Mouse (Mus musculus) kidney, adult 2 months (tissue): Measurements from ENCODE around the gene Il5ra. TPM values are rescaled to one million over a fixed set of nuclear protein-coding genes. Genes with fewer than 3 reads are reported as not detected.
A peak's percentile ranks its signal among the peaks of the same experiment; 100 is the strongest.

Source experiments
- DNase-seq: peaks from one replicate; pipeline ENCODE4 v3.0.0; 2021
- H3K27ac ChIP-seq: fragments of 200-500 bp; 2 replicates; pipeline ENCODE4 v1.5.1; 2012; ENCODE audit warnings: low read depth, low read length, control low read depth, inconsistent platforms; ENCODE audit not compliant: insufficient read depth
- H3K27me3 ChIP-seq: fragments of 200-500 bp; replicated peaks from 2 replicates; pipeline ENCODE4 v1.6.1; 2012; ENCODE audit warnings: mild to moderate bottlenecking, moderate library complexity, low read length, inconsistent platforms; ENCODE audit not compliant: control insufficient read depth, insufficient read depth
- H3K36me3 ChIP-seq: fragments of 200-500 bp; 2 replicates; pipeline ENCODE4 v1.6.1; 2012; ENCODE audit warnings: mild to moderate bottlenecking, moderate library complexity, low read length, inconsistent platforms; ENCODE audit not compliant: control insufficient read depth, insufficient read depth
- H3K4me1 ChIP-seq: fragments of 200-500 bp; 2 replicates; pipeline ENCODE4 v1.6.1; 2011; ENCODE audit warnings: low read length; ENCODE audit not compliant: control insufficient read depth, insufficient read depth
- H3K4me3 ChIP-seq: fragments of 200-500 bp; 2 replicates; pipeline ENCODE4 v1.5.1; 2011; ENCODE audit warnings: mild to moderate bottlenecking, low read depth, low read length, control low read depth; ENCODE audit not compliant: insufficient read depth
- CTCF ChIP-seq: fragments of 200-500 bp; conservative IDR thresholded peaks from 2 replicates; pipeline ENCODE4 v1.5.1; 2011; ENCODE audit warnings: low read depth, mild to moderate bottlenecking, control low read depth, low read length, moderate library complexity, mixed read lengths; ENCODE audit not compliant: insufficient read depth, insufficient read length
- POLR2A ChIP-seq: fragments of 200-500 bp; IDR thresholded peaks from one replicate; pipeline ENCODE4 v1.6.1; 2011; ENCODE audit warnings: low read depth, low read length, control low read depth
- WGBS: fragments of 180-500 bp; shearing (Covaris S2); methylation state at CpG from one replicate; pipeline ENCODE4 v1.1.7; 2018; 5-methylcytosine and 5-hydroxymethylcytosine counted together
- polyA plus RNA-seq: library from polyadenylated mRNA; depleted of rRNA; stranded (reverse); fragments of >200 nt; gene quantifications from 2 replicates; pipeline ENCODE4 v1.2.3, GENCODE M21; 2012

The Il5ra gene
- polyA plus RNA-seq, 1 experiment = 0.94 TPM

GRCm38 (mm10) chr6:106740244-106740825, 8.5 kb downstream of the Il5ra start:
- Histone ChIP-seq H3K27ac (no peak overlapping the region), H3K4me3 (no peak overlapping the region), H3K4me1 (no peaks in the 10 kb centered on the region), H3K36me3 (no peaks in the 10 kb centered on the region), H3K27me3 (no peaks in the 10 kb centered on the region)
- 85% methylated on average over 1 of the region's 1 CpGs for WGBS
- TF ChIP-seq CTCF = no peak
- TF ChIP-seq POLR2A = no peak
- no peak for DNase-seq

DNA sequence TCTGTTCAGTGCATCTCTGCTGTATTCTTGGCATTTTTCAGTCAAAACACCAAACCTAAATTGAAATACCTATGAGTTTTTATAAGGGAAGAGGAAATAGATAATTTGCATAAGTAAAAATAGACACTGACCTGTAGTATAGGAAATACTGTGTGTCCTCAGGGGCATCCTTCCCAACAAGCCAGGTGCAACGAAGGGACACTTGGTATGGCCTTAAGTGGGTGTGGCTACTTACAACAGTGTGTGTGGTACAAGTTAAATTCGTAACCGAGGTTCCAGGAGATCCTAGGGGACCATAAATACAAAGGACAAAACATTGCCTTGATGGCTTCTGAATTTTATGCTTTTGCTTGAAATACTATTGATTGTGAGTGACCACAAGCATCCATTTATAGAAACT, 10.6 kb downstream of the Il5ra start:
- Histone ChIP-seq H3K4me3 (no peak overlapping the region), H3K36me3 (no peaks in the 10 kb centered on the region), H3K27me3 (no peaks in the 10 kb centered on the region), H3K4me1 (no peaks in the 10 kb centered on the region), H3K27ac (no peak overlapping the region)
- 79% methylated on average over 3 of the region's 3 CpGs for WGBS
- no peak for DNase-seq
- TF ChIP-seq POLR2A (no peak), CTCF (no peak)

- no peaks in the 10 kb centered on the region for H3K27me3 ChIP-seq
- H3K4me3 ChIP-seq = no peak overlapping the region
- WGBS = 73% methylated on average over 4 of the region's 4 CpGs
- DNase-seq = no peak
- H3K27ac ChIP-seq = no peak overlapping the region
- H3K36me3 ChIP-seq = no peaks in the 10 kb centered on the region
- H3K4me1 ChIP-seq = peaks cover 11% of the 10 kb centered on the region; the same call in 1 of the 2 replicates
- TF ChIP-seq CTCF (no peak), POLR2A (no peak)
Observed at GRCm38 (mm10) chr6:106732563-106732962, 16.3 kb downstream of the Il5ra start.

- Histone ChIP-seq H3K36me3 (no peaks in the 10 kb centered on the region), H3K4me1 (peaks cover 11% of the 10 kb centered on the region; the same call in 1 of the 2 replicates), H3K4me3 (no peak overlapping the region), H3K27ac (peak overlapping the region; percentile 44; the same call in 1 of the 2 replicates), H3K27me3 (no peaks in the 10 kb centered on the region)
- DNase-seq = peak; percentile 78
- TF ChIP-seq CTCF = no peak
- TF ChIP-seq POLR2A = no peak
- 43% methylated on average over 4 of the region's 4 CpGs for WGBS
Observed at GRCm38 (mm10) chr6:106729682-106730314, 19.0 kb downstream of the Il5ra start.

DNA sequence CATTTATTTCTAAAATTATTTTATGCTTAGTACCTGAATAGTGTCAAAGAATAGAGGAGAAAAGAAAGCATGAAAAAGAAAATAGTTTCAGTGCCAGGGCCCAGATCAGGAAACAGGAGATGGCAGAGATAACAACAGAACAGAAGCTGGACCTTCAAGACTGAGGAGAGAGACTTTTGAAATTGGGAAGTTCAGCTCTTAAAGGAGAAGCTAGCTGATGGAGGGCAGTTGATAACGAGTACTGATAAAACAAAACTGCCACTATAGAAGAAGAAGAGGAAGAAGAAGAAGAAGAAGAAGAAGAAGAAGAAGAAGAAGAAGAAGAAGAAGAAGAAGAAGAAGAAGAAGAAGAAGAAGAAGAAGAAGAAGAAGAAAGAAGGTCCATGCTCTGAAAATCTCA, 21.1 kb downstream of the Il5ra start:
- Histone ChIP-seq H3K27me3 (no peaks in the 10 kb centered on the region), H3K4me1 (peaks cover 11% of the 10 kb centered on the region; the same call in 1 of the 2 replicates), H3K36me3 (no peaks in the 10 kb centered on the region), H3K4me3 (no peak overlapping the region), H3K27ac (no peak overlapping the region)
- TF ChIP-seq CTCF = no peak
- DNase-seq = no peak
- WGBS = 74% methylated on average over 1 of the region's 1 CpGs

DNA sequence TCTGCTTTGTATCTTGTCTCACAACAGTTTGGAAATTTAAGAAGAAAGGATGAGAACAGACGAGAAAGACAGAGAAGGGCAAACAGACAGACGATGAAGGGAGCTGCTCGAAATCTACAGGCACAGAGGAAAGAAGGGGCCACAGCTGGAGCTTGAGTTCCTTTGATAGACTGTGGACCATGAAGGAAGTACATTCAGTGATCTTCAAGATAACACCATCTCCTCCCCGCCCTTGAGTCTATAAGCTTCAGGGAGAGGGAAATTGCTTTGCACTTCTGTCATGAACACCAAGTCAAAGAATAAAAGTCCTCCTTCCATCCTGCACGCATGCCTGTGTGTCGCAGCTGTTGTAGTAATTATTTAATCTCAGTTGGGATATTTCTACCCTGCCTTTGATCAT, 22.8 kb downstream of the Il5ra start:
- Histone ChIP-seq H3K36me3 (no peaks in the 10 kb centered on the region), H3K4me1 (peaks cover 5% of the 10 kb centered on the region; the same call in 1 of the 2 replicates), H3K4me3 (no peak overlapping the region), H3K27me3 (no peaks in the 10 kb centered on the region), H3K27ac (no peak overlapping the region)
- WGBS = 76% methylated on average over 6 of the region's 6 CpGs
- no peak for TF ChIP-seq POLR2A
- TF ChIP-seq CTCF = no peak
- no peak for DNase-seq

GRCm38 (mm10) chr6:106725642-106726041, 23.2 kb downstream of the Il5ra start:
- no peaks in the 10 kb centered on the region for H3K27me3 ChIP-seq
- WGBS = 77% methylated on average over 4 of the region's 4 CpGs
- no peak overlapping the region for H3K4me3 ChIP-seq
- no peak for DNase-seq
- TF ChIP-seq CTCF = no peak
- no peaks in the 10 kb centered on the region for H3K36me3 ChIP-seq
- peaks cover 5% of the 10 kb centered on the region; the same call in 1 of the 2 replicates for H3K4me1 ChIP-seq
- H3K27ac ChIP-seq = no peak overlapping the region
